Mouse (Mus musculus): ENCODE results near the gene Tarm1.

GRCm38 (mm10) chr7:3457841-3458217 is 44.6 kb downstream of the Tarm1 start:
- TF ChIP-seq CTCF (IDR thresholded peaks at IDR 0.05; ENCODE audit: low read depth) (no peak), EP300 (optimal IDR thresholded peaks at IDR 0.05) (no peak)

Measured in stomach, postnatal 0 days (tissue).